Mouse (Mus musculus) midbrain, embryonic 14.5 days (tissue): ENCODE data around the gene Gne. TPM values are rescaled to one million over a fixed set of nuclear protein-coding genes. Genes with fewer than 3 reads are reported as not detected.
A peak's percentile ranks its signal among the peaks of the same experiment; 100 is the strongest.

ENCODE experiments used
- ATAC-seq: fragments of 200-750 bp; cut with Nextera tagmentation; 2 replicates; pipeline ENCODE4 v1.8.0; 2017; ENCODE audit warnings: moderate number of reproducible peaks, moderate library complexity; ENCODE audit not compliant: low FRiP score, low TSS enrichment
- DNase-seq: peaks from one replicate; pipeline ENCODE4 v3.0.0-alpha.2; 2015
- H3K27ac ChIP-seq: fragments of 300-500 bp; sonication (generic); replicated peaks from 2 replicates; pipeline ENCODE4 v1.5.1; 2014; ENCODE audit warnings: mild to moderate bottlenecking, low read depth, low read length, moderate library complexity
- H3K27me3 ChIP-seq: fragments of 300-500 bp; sonication (generic); 2 replicates; pipeline ENCODE4 v1.6.1; 2014; ENCODE audit warnings: low read length, control low read depth, mixed read lengths; ENCODE audit not compliant: control insufficient read depth, insufficient read depth
- H3K36me3 ChIP-seq: fragments of 300-500 bp; sonication (generic); 2 replicates; pipeline ENCODE4 v1.6.1; 2014; ENCODE audit warnings: low read length, control low read depth; ENCODE audit not compliant: control insufficient read depth, insufficient read depth
- H3K4me1 ChIP-seq: fragments of 300-500 bp; sonication (generic); 2 replicates; pipeline ENCODE4 v1.6.1; 2014; ENCODE audit warnings: mild to moderate bottlenecking, antibody characterized with exemption, low read length, control low read depth; ENCODE audit not compliant: control insufficient read depth, insufficient read depth
- H3K4me2 ChIP-seq: fragments of 300-500 bp; sonication (generic); 2 replicates; pipeline ENCODE4 v1.6.1; 2014; ENCODE audit warnings: mild to moderate bottlenecking, low read length, moderate library complexity
- H3K4me3 ChIP-seq: fragments of 300-500 bp; sonication (generic); replicated peaks from 2 replicates; pipeline ENCODE4 v1.5.1; 2014; ENCODE audit warnings: low read depth, low read length
- H3K9ac ChIP-seq: fragments of 300-500 bp; sonication (generic); replicated peaks from 2 replicates; pipeline ENCODE4 v1.6.1; 2014; ENCODE audit warnings: mild to moderate bottlenecking, low read length, moderate library complexity
- H3K9me3 ChIP-seq: fragments of 300-500 bp; sonication (generic); 2 replicates; pipeline ENCODE4 v1.6.1; 2016; ENCODE audit warnings: low read length, control low read depth, mixed read lengths; ENCODE audit not compliant: control insufficient read depth
- WGBS: fragments of 180-500 bp; shearing (Covaris S2); extraction: QIAGEN DNeasy Blood & Tissue Kit; methylation state at CpG from one replicate; pipeline ENCODE4 v1.1.7; 2014; 5-methylcytosine and 5-hydroxymethylcytosine counted together
- polyA plus RNA-seq: library from polyadenylated mRNA; unstranded; fragments of >200 nt; fragmentation: Nextera tagmentation; extraction: Ambion mirVana; gene quantifications from 2 replicates; pipeline ENCODE4 v1.2.1, GENCODE M21; 2014

Gene Gne
- polyA plus RNA-seq, 1 experiment from 2014 or later, result 29.5 TPM

GRCm38 (mm10) chr4:44084602-44085325, 787 bp upstream of the Gne start:
- H3K4me2 ChIP-seq, result no peak overlapping the region
- H3K27me3 ChIP-seq, result no peaks in the 10 kb centered on the region
- no peaks in the 10 kb centered on the region for H3K9me3 ChIP-seq
- no peak overlapping the region for H3K9ac ChIP-seq
- no peak for DNase-seq
- ATAC-seq, result no peak
- no peaks in the 10 kb centered on the region for H3K4me1 ChIP-seq
- H3K27ac ChIP-seq, result no peak overlapping the region
- H3K36me3 ChIP-seq, result no peaks in the 10 kb centered on the region
- 86% methylated on average over 13 of the region's 13 CpGs for WGBS
- H3K4me3 ChIP-seq, result no peak overlapping the region

- Histone ChIP-seq H3K4me2 (no peak overlapping the region), H3K4me1 (no peaks in the 10 kb centered on the region), H3K9me3 (no peaks in the 10 kb centered on the region), H3K27ac (no peak overlapping the region), H3K4me3 (no peak overlapping the region), H3K9ac (no peak overlapping the region), H3K36me3 (no peaks in the 10 kb centered on the region), H3K27me3 (no peaks in the 10 kb centered on the region)
- WGBS, result 91% methylated on average over 7 of the region's 7 CpGs
- no peak for ATAC-seq
- no peak for DNase-seq
These were observed 5.5 kb downstream of the Gne start for GRCm38 (mm10) chr4:44078358-44078933.

GRCm38 (mm10) chr4:44074422-44074821, 9.6 kb downstream of the Gne start:
- Histone ChIP-seq H3K36me3 (no peaks in the 10 kb centered on the region), H3K9me3 (no peaks in the 10 kb centered on the region), H3K4me1 (peaks cover 13% of the 10 kb centered on the region), H3K4me2 (no peak overlapping the region), H3K27ac (no peak overlapping the region), H3K27me3 (peaks cover 8% of the 10 kb centered on the region; the same call in 1 of the 2 replicates), H3K4me3 (no peak overlapping the region), H3K9ac (no peak overlapping the region)
- DNase-seq (no peak), ATAC-seq (no peak)
- 75% methylated on average over 4 of the region's 4 CpGs for WGBS

GRCm38 (mm10) chr4:44073799-44074198, 10.2 kb downstream of the Gne start:
- Histone ChIP-seq H3K4me2 (no peak overlapping the region), H3K36me3 (no peaks in the 10 kb centered on the region), H3K27ac (no peak overlapping the region), H3K9ac (no peak overlapping the region), H3K9me3 (no peaks in the 10 kb centered on the region), H3K4me3 (no peak overlapping the region), H3K4me1 (peaks cover 13% of the 10 kb centered on the region), H3K27me3 (peaks cover 8% of the 10 kb centered on the region; the same call in 1 of the 2 replicates)
- DNase-seq, result no peak
- no peak for ATAC-seq
- 85% methylated on average over 3 of the region's 3 CpGs for WGBS

DNA sequence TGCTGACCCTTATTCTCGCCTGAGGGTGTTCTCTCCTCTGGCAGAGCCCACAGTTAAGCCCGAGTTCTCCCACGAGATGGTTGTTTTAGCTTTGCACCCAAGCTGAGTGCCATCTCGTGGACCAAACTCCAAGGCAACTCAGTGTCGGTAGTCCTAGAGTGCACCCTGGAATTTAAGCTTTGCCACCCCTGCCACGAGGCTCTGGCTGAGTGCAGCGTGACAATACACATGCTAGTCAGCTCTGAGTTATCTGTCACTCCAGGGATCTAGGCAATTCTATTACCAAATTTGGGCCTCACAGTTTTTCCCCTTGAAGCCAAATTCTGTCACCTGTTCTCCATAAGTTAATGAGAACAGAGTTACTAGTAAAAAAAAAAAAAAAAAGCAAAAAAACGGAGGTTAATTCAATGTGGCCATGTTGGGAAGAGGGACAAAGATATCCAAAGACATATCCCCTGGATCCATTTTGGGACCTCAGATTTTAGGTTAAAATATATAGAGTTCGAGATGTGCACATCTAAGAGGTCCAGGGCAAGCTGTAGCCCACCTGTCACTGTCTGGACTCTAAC, 11.0 kb downstream of the Gne start:
- DNase-seq (no peak), ATAC-seq (peak; percentile 47; the same call in 1 of the 2 replicates)
- H3K27me3 ChIP-seq, result peaks cover 8% of the 10 kb centered on the region; the same call in 1 of the 2 replicates
- 10% methylated on average over 9 of the region's 9 CpGs for WGBS
- H3K36me3 ChIP-seq, result no peaks in the 10 kb centered on the region
- H3K9me3 ChIP-seq, result no peaks in the 10 kb centered on the region
- peak overlapping the region; percentile 79 for H3K27ac ChIP-seq
- peak overlapping the region; percentile 82 for H3K9ac ChIP-seq
- peak overlapping the region; percentile 66 for H3K4me2 ChIP-seq
- peak overlapping the region; percentile 88 for H3K4me3 ChIP-seq
- peaks cover 13% of the 10 kb centered on the region for H3K4me1 ChIP-seq

DNA sequence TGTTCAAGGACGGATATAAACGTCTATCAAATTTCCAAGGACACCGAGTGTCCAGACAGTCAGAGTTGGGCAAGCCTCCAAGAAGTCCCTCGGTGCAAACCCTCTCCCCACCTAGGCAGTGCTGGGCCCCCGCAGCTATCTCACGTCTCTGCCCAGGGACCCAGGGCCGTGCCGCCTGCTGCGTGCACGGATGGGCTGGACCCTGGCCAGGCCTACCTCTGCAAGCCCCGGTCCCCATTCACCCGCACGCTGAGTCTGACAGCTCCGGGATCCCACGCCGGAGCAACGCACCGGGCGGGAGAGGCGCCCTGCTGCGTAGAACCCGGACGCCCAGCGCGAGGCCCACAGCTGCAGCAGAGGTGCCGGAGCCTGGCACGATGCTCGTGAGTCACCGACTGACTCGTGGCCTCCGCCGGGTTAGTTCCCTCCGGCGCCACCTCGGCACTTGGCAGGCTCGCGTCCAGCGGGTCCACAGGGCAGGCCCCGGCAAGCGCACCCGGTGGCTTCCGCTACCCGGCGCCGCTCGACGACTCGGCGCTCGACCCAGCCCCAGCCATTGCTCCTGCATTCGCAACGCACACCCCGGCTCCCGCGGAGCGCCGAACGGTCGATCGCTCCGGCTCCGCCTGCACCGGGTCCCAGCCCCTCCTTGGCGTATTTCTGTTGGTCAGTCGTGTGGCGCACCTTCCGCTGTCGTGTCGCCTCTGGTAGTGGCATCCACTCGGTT, 11.7 kb downstream of the Gne start:
- H3K27me3 ChIP-seq, result peaks cover 8% of the 10 kb centered on the region; the same call in 1 of the 2 replicates
- no peaks in the 10 kb centered on the region for H3K36me3 ChIP-seq
- no peaks in the 10 kb centered on the region for H3K9me3 ChIP-seq
- H3K4me1 ChIP-seq, result peaks cover 13% of the 10 kb centered on the region
- peak overlapping the region; percentile 88 for H3K4me3 ChIP-seq
- DNase-seq, result peak; percentile 96
- peak overlapping the region; percentile 66 for H3K4me2 ChIP-seq
- WGBS, result under 1% methylated on average over 70 of the region's 70 CpGs
- peak overlapping the region; percentile 79 for H3K27ac ChIP-seq
- peak overlapping the region; percentile 82 for H3K9ac ChIP-seq
- ATAC-seq, result peak; percentile 94

DNA sequence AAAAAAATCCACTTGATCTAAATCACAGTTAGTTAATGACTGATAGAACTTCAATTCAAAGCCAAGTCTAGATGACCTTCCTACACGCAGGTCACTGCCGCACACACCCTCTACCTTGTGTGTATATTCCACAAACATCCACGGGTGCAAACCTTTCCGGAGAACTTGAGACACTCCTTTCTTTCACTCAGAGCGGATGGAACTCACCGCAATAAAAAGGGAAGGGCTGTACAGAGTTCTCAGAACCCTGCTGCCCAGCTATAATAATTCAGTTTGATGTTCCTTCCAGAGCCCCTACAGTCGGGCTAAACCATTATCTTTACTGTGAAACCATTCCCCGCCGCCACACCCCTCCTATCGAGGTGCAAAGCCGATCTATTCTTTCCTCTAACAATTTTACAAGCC, 12.2 kb downstream of the Gne start:
- DNase-seq (no peak), ATAC-seq (peak; percentile 10; the same call in 1 of the 2 replicates)
- H3K36me3 ChIP-seq, result no peaks in the 10 kb centered on the region
- peak overlapping the region; percentile 82 for H3K9ac ChIP-seq
- H3K9me3 ChIP-seq, result no peaks in the 10 kb centered on the region
- H3K4me2 ChIP-seq, result peak overlapping the region; percentile 66
- peaks cover 13% of the 10 kb centered on the region for H3K4me1 ChIP-seq
- peaks cover 8% of the 10 kb centered on the region; the same call in 1 of the 2 replicates for H3K27me3 ChIP-seq
- peak overlapping the region; percentile 88 for H3K4me3 ChIP-seq
- H3K27ac ChIP-seq, result peak overlapping the region; percentile 79; the same call in 1 of the 2 replicates
- 17% methylated on average over 11 of the region's 11 CpGs for WGBS

DNA sequence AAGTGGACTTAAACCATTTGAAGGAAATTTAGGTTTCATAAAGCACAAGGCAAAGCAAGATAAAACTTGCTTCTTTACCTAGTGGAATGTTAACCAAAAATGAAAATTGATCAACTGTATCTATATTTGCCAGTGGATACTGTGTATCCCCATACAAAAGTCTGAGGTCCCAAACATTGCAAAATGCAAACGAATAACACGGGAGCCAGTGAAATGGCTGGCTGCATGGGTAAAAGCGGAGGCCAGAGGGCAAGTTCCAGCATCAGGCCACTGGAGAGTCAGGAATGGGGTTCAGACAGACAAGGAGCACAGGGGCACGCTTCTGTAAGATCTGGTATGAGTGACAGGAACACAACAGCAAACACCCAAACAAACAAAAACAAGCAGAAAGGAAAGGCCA, 13.3 kb downstream of the Gne start:
- H3K27ac ChIP-seq, result no peak overlapping the region
- H3K9me3 ChIP-seq, result no peaks in the 10 kb centered on the region
- no peak overlapping the region for H3K4me3 ChIP-seq
- DNase-seq (no peak), ATAC-seq (no peak)
- WGBS, result 66% methylated on average over 4 of the region's 4 CpGs
- H3K4me1 ChIP-seq, result peaks cover 13% of the 10 kb centered on the region
- 0 out of 2 replicates have a peak overlapping the region, but pooled peaks have one; percentile 16 for H3K9ac ChIP-seq
- no peaks in the 10 kb centered on the region for H3K36me3 ChIP-seq
- peak overlapping the region; percentile 66 for H3K4me2 ChIP-seq
- peaks cover 8% of the 10 kb centered on the region; the same call in 1 of the 2 replicates for H3K27me3 ChIP-seq
